Mouse (Mus musculus) stomach, postnatal 0 days (tissue): ENCODE measurements around the gene Bet1l. TPM values are rescaled to one million over a fixed set of nuclear protein-coding genes. Genes with fewer than 3 reads are reported as not detected.
A peak's percentile ranks its signal among the peaks of the same experiment; 100 is the strongest.

Experiments used
- ATAC-seq: fragments of 200-750 bp; cut with Nextera tagmentation; 2 replicates; pipeline ENCODE4 v1.8.0; 2017; ENCODE audit not compliant: low FRiP score, low TSS enrichment
- DNase-seq: peaks from one replicate; pipeline ENCODE4 v3.0.0-alpha.2; 2016; ENCODE audit warnings: low spot score
- H3K27ac ChIP-seq: fragments of 300-500 bp; sonication (generic); replicated peaks from 2 replicates; pipeline ENCODE4 v1.5.1; 2014; ENCODE audit warnings: mild to moderate bottlenecking, control low read depth
- H3K27me3 ChIP-seq: fragments of 300-500 bp; sonication (generic); 2 replicates; pipeline ENCODE4 v1.6.1; 2014; ENCODE audit warnings: low read length; ENCODE audit not compliant: control insufficient read depth, insufficient read depth
- H3K36me3 ChIP-seq: fragments of 300-500 bp; sonication (generic); 2 replicates; pipeline ENCODE4 v1.6.1; 2014; ENCODE audit warnings: low read length, mixed read lengths; ENCODE audit not compliant: control insufficient read depth, insufficient read depth
- H3K4me1 ChIP-seq: fragments of 300-500 bp; sonication (generic); replicated peaks from 2 replicates; pipeline ENCODE4 v1.6.1; 2014; ENCODE audit warnings: antibody characterized with exemption; ENCODE audit not compliant: control insufficient read depth, insufficient read depth
- H3K4me2 ChIP-seq: fragments of 300-500 bp; sonication (generic); replicated peaks from 2 replicates; pipeline ENCODE4 v1.6.1; 2014; ENCODE audit warnings: low read depth, mild to moderate bottlenecking, control low read depth, moderate library complexity
- H3K4me3 ChIP-seq: fragments of 300-500 bp; sonication (generic); 2 replicates; pipeline ENCODE4 v1.5.1; 2014; ENCODE audit warnings: low read depth, low read length, control low read depth
- H3K9ac ChIP-seq: fragments of 300-500 bp; sonication (generic); 2 replicates; pipeline ENCODE4 v1.6.1; 2014; ENCODE audit warnings: mild to moderate bottlenecking, low read length, control low read depth, mixed read lengths
- H3K9me3 ChIP-seq: fragments of 300-500 bp; sonication (generic); 2 replicates; pipeline ENCODE4 v1.6.1; 2016; ENCODE audit warnings: low read length; ENCODE audit not compliant: control insufficient read depth
- CTCF ChIP-seq: IDR thresholded peaks from 2 replicates; pipeline ENCODE4 v1.5.1; 2016; ENCODE audit warnings: antibody characterized with exemption, low read depth, mild to moderate bottlenecking, moderate library complexity
- EP300 ChIP-seq: optimal IDR thresholded peaks from 2 replicates; pipeline ENCODE3; 2016; ENCODE audit warnings: antibody characterized with exemption
- WGBS: fragments of 180-500 bp; shearing (Covaris S2); extraction: QIAGEN DNeasy Blood & Tissue Kit; methylation state at CpG from one replicate; pipeline ENCODE4 v1.1.7; 2014; 5-methylcytosine and 5-hydroxymethylcytosine counted together
- polyA plus RNA-seq: library from polyadenylated mRNA; unstranded; fragments of >200 nt; fragmentation: Nextera tagmentation; extraction: Ambion mirVana; gene quantifications from 2 replicates; pipeline ENCODE4 v1.2.1, GENCODE M21; 2015

Bet1l gene
- polyA plus RNA-seq, 1 experiment from 2014 or later: 49.0 TPM

DNA sequence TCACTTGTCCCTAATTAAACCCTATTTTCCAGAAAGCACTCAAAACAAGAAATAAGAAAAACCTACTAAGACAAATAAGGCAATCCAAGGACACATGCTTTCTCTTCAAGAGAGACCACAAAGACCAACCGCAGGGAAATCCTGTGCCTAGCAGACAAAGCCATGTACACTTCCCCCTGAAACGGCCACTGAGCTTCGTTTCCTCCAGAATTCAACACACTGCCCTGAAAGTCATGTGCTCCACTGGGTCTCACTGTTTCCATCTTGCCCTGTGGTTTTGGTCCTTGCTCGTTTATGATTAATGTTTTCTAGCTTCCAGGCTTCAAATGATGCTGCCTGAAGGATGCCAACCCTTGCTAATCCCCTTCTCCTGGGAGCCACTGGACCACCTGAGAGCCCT is 16.8 kb upstream of the Bet1l start:
- no peaks in the 10 kb centered on the region for H3K27me3 ChIP-seq
- no peak for DNase-seq
- no peak for TF ChIP-seq EP300
- no peak for TF ChIP-seq CTCF
- H3K9me3 ChIP-seq: no peaks in the 10 kb centered on the region
- H3K4me3 ChIP-seq: no peak overlapping the region
- H3K9ac ChIP-seq: no peak overlapping the region
- ATAC-seq: no peak
- no peak overlapping the region for H3K27ac ChIP-seq
- 89% methylated on average over 4 of the region's 4 CpGs for WGBS
- H3K36me3 ChIP-seq: peaks cover 4% of the 10 kb centered on the region
- no peaks in the 10 kb centered on the region for H3K4me1 ChIP-seq
- no peak overlapping the region for H3K4me2 ChIP-seq

DNA sequence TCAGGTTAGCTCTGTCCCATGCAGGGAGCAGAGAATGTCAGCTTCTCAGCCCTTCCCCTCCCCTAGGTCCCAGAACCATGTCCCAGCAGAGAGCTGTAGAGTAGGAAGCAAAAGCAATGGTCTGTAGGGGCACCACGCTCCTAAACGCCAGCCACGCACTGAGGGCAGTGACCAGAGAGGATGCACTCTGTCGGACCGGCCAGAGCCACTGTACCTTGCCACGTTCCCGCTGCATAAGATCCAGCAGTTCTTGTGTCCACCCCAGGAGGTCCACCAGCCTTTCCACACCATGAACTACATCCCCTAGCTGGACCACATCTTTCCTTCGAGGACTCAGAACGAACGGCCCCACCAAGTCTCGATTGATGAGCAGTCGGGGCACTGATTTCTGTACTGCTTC is 7.4 kb upstream of the Bet1l start:
- no peak overlapping the region for H3K27ac ChIP-seq
- DNase-seq (no peak), ATAC-seq (no peak)
- H3K9me3 ChIP-seq: no peaks in the 10 kb centered on the region
- H3K36me3 ChIP-seq: peaks cover 21% of the 10 kb centered on the region
- H3K27me3 ChIP-seq: no peaks in the 10 kb centered on the region
- no peak overlapping the region for H3K4me3 ChIP-seq
- H3K4me2 ChIP-seq: no peak overlapping the region
- 84% methylated on average over 12 of the region's 12 CpGs for WGBS
- TF ChIP-seq CTCF (no peak), EP300 (no peak)
- H3K4me1 ChIP-seq: no peaks in the 10 kb centered on the region
- H3K9ac ChIP-seq: no peak overlapping the region

DNA sequence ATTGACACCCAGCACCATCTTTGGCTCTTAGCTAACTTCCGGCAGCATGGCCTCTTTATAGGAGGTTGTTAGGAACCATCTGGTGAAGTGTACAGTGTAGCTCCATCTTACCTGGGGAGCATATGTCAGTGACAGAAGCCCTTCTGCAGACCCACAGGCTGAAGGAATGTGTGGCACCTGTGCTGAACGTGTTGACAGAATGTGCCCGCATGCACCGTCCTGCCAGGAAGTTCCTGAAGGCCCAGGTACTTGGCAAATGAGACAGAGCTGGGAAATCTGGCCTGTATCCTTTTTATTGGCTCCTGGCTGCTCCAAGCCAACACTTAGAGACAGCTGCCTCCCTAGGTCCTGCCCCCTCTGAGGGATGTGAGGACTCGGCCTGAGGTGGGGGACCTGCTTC is 3.4 kb upstream of the Bet1l start:
- DNase-seq (no peak), ATAC-seq (no peak)
- H3K4me2 ChIP-seq: no peak overlapping the region
- TF ChIP-seq EP300 (no peak), CTCF (no peak)
- no peak overlapping the region for H3K27ac ChIP-seq
- H3K9ac ChIP-seq: no peak overlapping the region
- peaks cover 21% of the 10 kb centered on the region for H3K36me3 ChIP-seq
- peaks cover 5% of the 10 kb centered on the region; the same call in 1 of the 2 replicates for H3K4me1 ChIP-seq
- H3K27me3 ChIP-seq: no peaks in the 10 kb centered on the region
- H3K4me3 ChIP-seq: no peak overlapping the region
- no peaks in the 10 kb centered on the region for H3K9me3 ChIP-seq
- 81% methylated on average over 5 of the region's 5 CpGs for WGBS

DNA sequence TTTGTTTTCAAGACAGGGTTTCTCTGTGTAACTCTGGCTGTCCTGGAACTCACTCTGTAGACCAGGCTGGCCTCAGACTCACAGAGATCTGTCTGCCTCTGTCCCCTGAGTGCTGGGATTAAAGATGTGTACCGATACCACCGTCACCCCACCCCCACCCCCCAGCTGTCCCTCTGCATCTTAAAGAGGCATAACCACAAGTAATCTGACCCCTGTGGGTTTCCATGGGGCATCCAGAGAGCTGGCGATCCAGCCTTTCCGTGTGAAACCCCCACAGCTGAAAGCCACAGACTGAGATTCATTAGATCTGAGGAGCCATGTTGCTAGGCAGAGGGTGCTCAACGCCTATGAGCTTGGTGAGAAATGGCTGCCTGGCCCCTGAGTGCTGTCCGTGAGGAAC is 2.6 kb upstream of the Bet1l start:
- H3K9me3 ChIP-seq: no peaks in the 10 kb centered on the region
- H3K4me3 ChIP-seq: no peak overlapping the region
- H3K36me3 ChIP-seq: peaks cover 21% of the 10 kb centered on the region
- no peak overlapping the region for H3K27ac ChIP-seq
- no peak overlapping the region for H3K4me2 ChIP-seq
- 65% methylated on average over 6 of the region's 6 CpGs for WGBS
- no peaks in the 10 kb centered on the region for H3K27me3 ChIP-seq
- ATAC-seq (no peak), DNase-seq (no peak)
- H3K4me1 ChIP-seq: peaks cover 9% of the 10 kb centered on the region; the same call in 1 of the 2 replicates
- no peak overlapping the region for H3K9ac ChIP-seq
- TF ChIP-seq EP300: no peak
- no peak for TF ChIP-seq CTCF

DNA sequence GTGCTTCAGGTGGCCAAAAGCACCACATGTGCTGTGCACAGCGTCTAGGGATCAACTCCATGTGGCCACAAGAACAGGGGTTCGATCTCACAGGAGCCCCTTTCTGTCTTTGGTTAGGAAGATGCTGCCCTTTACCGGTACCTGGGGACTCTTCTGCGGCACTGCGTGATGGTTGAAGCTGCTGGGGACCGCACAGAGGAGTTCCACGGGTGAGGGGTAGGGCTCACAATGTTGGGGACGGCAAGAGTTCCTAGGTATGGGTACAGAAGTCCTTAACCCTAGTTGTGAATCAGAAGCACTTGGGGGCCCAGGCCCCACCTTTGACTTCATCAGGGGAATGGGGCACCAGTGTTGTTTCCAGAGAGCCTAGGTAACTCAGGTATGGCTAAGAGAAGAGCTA is 1.4 kb upstream of the Bet1l start:
- no peak overlapping the region for H3K27ac ChIP-seq
- DNase-seq (no peak), ATAC-seq (no peak)
- peak overlapping the region; percentile 80 for H3K4me2 ChIP-seq
- H3K4me1 ChIP-seq: peaks cover 10% of the 10 kb centered on the region; the same call in 1 of the 2 replicates
- peaks cover 26% of the 10 kb centered on the region for H3K36me3 ChIP-seq
- H3K9ac ChIP-seq: peak overlapping the region; percentile 89; the same call in 1 of the 2 replicates
- H3K9me3 ChIP-seq: no peaks in the 10 kb centered on the region
- H3K4me3 ChIP-seq: peak overlapping the region; percentile 78; the same call in 1 of the 2 replicates
- no peaks in the 10 kb centered on the region for H3K27me3 ChIP-seq
- TF ChIP-seq CTCF: no peak
- TF ChIP-seq EP300: no peak
- WGBS: 91% methylated on average over 8 of the region's 8 CpGs

DNA sequence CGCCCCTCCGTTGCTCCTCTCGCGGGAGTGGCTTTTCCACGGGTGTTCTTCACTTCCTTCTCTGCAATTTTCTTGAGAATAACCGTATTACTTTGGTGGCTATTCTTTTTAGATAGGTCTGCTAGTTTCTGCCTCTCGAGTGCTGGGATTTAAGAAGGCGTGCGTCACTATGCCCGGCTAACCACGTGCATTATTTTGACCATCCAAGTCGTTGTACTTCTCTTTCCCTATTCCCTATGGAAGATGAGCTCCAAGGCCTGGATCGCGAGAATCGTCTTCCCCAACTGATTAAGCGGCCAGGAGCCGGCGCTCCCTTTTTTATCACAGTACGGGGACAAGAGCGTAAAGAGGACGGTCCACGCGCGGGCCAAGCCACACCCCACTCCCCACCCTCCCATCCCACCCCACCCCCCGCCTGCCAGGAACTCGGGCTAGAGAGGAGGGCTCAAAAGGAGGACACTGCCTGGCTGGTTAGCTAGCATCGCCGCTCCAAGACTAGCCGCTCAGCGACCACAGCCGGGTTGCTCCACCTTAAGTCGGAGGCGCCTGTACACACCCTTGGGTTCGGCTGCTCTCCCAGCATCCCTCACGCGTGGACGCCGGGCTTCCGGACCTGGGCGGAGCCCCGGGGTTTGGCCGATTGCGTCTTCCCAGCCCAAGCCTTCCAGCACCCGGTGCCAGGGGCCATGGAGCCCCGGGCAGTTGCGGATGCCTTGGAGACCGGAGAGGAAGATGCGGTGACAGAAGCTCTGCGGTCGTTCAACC is 410 bp downstream of the Bet1l start, which contains the start of gene Ric8a:
Ric8a (plus strand) TSS at position 173 of the 765 bp plus-strand sequence.
- Histone ChIP-seq H3K27ac (peak within 1 kb of the TSS; percentile 98), H3K27me3 (no peaks in the 10 kb centered on the region), H3K9me3 (no peaks in the 10 kb centered on the region), H3K4me1 (peaks cover 10% of the 10 kb centered on the region; the same call in 1 of the 2 replicates), H3K4me3 (peak within 1 kb of the TSS; percentile 78), H3K9ac (peak within 1 kb of the TSS; percentile 89), H3K4me2 (peak within 1 kb of the TSS; percentile 80), H3K36me3 (peaks cover 23% of the 10 kb centered on the region)
- WGBS: under 1% methylated on average over 50 of the region's 50 CpGs
- ATAC-seq: peak; percentile 89
- TF ChIP-seq CTCF (no peak), EP300 (no peak)
- DNase-seq: peak; percentile 95
